Mouse (Mus musculus) activated CD4-positive, CD25-positive, alpha-beta regulatory T cell, adult 9 weeks (primary cell): ENCODE results near the gene Mlip. TPM values are rescaled to one million over a fixed set of nuclear protein-coding genes. Genes with fewer than 3 reads are reported as not detected.

Experiments
- polyA plus RNA-seq: library from polyadenylated mRNA; unstranded; fragments of 100-300 nt; shearing (Covaris generic); gene quantifications from one replicate; pipeline ENCODE4 v1.2.1, GENCODE M21; 2017

The Mlip gene
- polyA plus RNA-seq, result not detected

GRCm38 (mm10) chr9:77352432-77353175, at the start of gene Mlip:
Gene Mlip (minus strand): TSS chr9:77352969.

Other genes starting within 250 kb of the Mlip start
- 3.5 TPM for gene Lrrc1, start 191.9 kb upstream of the Mlip start, polyA plus RNA-seq